Mouse (Mus musculus) heart, adult 11 months (tissue): ENCODE results near the gene AI854703.

ENCODE experiments used
- DNase-seq: peaks from one replicate; pipeline ENCODE4 v3.0.0; 2022

AI854703 gene

GRCm38 (mm10) chr6:48665471-48665870 is 38.9 kb downstream of the AI854703 start:
- DNase-seq: peak; percentile 85

- DNase-seq: peak; percentile 77
Measured at GRCm38 (mm10) chr6:48666159-48666586, 39.6 kb downstream of the AI854703 start.

- peak; percentile 71 for DNase-seq
Measured at GRCm38 (mm10) chr6:48668022-48668421, 41.5 kb downstream of the AI854703 start.

GRCm38 (mm10) chr6:48669446-48669969 is 42.9 kb downstream of the AI854703 start:
- DNase-seq: peak; percentile 71

GRCm38 (mm10) chr6:48674291-48675058 is 47.9 kb downstream of the AI854703 start:
- peak; percentile 75 for DNase-seq

GRCm38 (mm10) chr6:48675400-48675930 is 48.9 kb downstream of the AI854703 start:
- no peak for DNase-seq

GRCm38 (mm10) chr6:48675931-48676859 is 49.6 kb downstream of the AI854703 start, which contains the start of gene Gimap9:
Gene Gimap9, plus strand, starts transcription at chr6:48676129.
- DNase-seq: peak; percentile 95

- peak; percentile 83 for DNase-seq
Measured at GRCm38 (mm10) chr6:48676860-48677415, 50.4 kb downstream of the AI854703 start.

- peak; percentile 84 for DNase-seq
Measured at GRCm38 (mm10) chr6:48677492-48678345, 51.2 kb downstream of the AI854703 start.

- peak; percentile 77 for DNase-seq
Measured at GRCm38 (mm10) chr6:48678391-48678790, 51.8 kb downstream of the AI854703 start.

GRCm38 (mm10) chr6:48679701-48680100 is 53.1 kb downstream of the AI854703 start:
- peak; percentile 66 for DNase-seq

GRCm38 (mm10) chr6:48680421-48680820 is 53.9 kb downstream of the AI854703 start:
- peak; percentile 53 for DNase-seq

GRCm38 (mm10) chr6:48681472-48682090 is 55.0 kb downstream of the AI854703 start:
- DNase-seq: peak; percentile 92

- DNase-seq: peak; percentile 84
Measured at GRCm38 (mm10) chr6:48682271-48682670, 55.7 kb downstream of the AI854703 start.
